Mouse (Mus musculus): ENCODE data around the gene Pdss2.

The Pdss2 gene

DNA sequence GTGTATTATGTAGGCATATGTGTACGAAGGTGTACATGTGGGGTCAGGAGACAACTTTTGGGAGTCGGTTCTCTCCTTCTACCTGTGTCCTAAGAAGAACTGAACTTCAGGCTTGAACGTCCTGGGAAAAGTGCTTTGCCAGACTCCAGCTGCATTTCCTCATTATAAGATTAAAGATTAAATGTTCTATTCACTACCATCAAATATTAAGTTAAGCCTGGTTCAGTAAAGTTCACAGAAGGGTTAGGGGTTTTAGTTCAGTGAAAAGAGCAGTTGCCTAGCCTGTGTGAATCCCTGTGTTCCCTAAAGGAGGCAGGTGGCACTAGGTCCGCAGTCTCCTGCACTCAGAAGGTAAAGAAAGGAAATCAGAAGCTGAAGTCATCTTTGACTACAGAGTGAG lies 213.0 kb downstream of the Pdss2 start:
- no peak for DNase-seq (ENCODE audit: low read depth, low spot score)

- no peak for DNase-seq (ENCODE audit: low read depth, low spot score)
Observed at GRCm38 (mm10) chr10:43435757-43436156, 214.5 kb downstream of the Pdss2 start.

- no peak for DNase-seq (ENCODE audit: low read depth, low spot score)
Observed at GRCm38 (mm10) chr10:43439492-43439941, 218.2 kb downstream of the Pdss2 start.

GRCm38 (mm10) chr10:43440050-43440449 lies 218.8 kb downstream of the Pdss2 start:
- DNase-seq (ENCODE audit: low read depth, low spot score), result no peak

GRCm38 (mm10) chr10:43440981-43441740 lies 219.9 kb downstream of the Pdss2 start:
- DNase-seq (ENCODE audit: low read depth, low spot score), result peak; percentile 55

- no peak for DNase-seq (ENCODE audit: low read depth, low spot score)
Observed at GRCm38 (mm10) chr10:43448656-43449055, 227.4 kb downstream of the Pdss2 start.

GRCm38 (mm10) chr10:43451848-43452662 lies 230.8 kb downstream of the Pdss2 start:
- DNase-seq (ENCODE audit: low read depth, low spot score), result peak; percentile 47

DNA sequence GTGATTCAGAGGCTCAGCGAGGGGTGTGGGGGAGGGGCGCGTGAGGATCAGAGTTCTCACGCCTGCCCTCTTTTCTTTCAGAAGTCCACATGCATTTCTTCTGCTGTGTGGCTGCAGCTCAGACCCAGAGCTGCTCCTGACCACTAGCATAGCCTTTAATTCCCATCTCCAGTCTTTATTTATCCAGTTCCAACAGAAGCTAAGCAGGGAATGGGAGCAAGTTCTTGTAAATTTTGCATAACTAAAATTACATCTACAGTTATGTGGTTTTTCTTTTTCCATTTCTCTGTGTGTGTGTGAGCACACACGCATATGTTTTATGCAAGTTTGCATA lies 231.3 kb downstream of the Pdss2 start:
- no peak for DNase-seq (ENCODE audit: low read depth, low spot score)

DNA sequence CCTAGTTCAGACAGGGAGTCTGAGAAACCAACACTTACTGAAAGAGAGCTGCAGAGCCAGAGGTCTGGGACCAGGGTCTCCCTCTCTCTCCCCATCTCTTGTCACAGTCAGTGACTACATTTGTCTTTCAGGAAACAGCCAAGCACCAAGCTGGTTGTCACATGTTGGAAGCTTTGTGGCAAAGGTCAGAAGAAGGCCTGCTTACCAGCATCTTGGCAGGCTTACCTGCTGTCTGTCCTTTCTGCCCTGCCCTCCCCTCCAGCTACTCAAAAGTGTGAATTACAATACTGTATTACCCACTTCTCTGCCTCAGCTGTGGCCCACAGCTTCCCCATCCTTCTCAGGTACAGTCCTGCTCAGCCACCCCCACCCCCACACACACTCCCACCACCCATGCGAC lies 232.9 kb downstream of the Pdss2 start:
- DNase-seq (ENCODE audit: low read depth, low spot score), result no peak

- DNase-seq (ENCODE audit: low read depth, low spot score), result no peak
Observed at GRCm38 (mm10) chr10:43454671-43455070, 233.4 kb downstream of the Pdss2 start.

DNA sequence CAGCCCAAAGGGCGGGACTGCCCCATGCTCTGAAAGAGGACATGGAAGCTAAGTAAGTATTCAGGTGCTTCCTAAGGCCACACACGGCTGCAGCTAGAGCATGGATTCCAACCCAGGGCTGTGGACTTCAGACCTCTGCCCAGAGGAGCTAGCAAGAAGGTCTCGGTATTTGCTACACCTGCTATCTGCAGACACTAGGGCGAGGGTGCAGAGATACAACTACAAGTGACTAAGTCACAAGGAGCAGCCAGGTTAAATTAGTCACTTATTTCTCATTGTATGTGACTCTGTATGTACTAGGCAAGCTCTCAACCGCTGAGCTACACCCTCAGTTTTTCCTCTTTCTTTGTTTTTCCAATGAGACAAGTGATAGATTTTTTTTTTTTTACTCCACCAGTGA lies 241.5 kb downstream of the Pdss2 start:
- DNase-seq (ENCODE audit: low read depth, low spot score), result no peak

DNA sequence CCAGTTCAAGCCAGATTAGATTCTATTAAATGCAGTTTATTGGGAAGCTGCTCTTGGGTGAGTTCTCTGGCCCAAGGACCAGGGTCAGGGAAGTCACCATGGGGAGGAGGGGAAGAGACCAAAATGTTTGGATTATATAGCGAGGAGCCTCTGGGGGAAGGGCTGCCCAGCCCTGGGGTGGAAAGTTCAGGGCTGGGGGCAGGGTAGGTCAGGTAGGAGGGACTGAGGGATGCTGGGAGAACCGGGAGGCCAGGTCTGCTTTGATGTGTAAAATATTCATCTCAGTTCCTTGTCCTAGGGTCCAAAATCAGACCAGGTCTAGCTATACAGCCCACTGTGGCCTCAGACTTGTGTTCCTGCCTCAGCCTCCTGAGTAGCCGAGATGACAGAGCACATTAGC lies 241.9 kb downstream of the Pdss2 start:
- DNase-seq (ENCODE audit: low read depth, low spot score), result no peak

DNA sequence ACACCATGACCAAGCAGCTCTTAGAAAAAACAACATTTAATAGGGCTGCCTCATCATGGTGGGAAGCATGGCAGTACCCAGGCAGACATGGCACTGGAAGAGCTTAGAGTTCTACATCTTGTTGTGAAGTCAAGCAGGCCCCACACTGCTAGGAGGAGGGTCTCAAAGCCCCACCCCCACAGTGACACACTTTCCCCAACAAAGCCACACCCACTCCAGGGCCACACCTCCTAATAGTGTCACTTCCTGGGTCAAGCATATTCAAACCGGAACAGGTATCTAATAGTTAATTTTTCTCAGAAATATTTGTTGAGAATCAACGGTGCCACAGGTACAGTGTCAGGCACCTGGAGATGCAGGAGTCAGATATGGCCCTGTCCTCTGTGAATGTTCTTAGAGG lies 244.9 kb downstream of the Pdss2 start:
- no peak for DNase-seq (ENCODE audit: low read depth, low spot score)

GRCm38 (mm10) chr10:43467659-43468058 lies 246.4 kb downstream of the Pdss2 start:
- no peak for DNase-seq (ENCODE audit: low read depth, low spot score)

DNA sequence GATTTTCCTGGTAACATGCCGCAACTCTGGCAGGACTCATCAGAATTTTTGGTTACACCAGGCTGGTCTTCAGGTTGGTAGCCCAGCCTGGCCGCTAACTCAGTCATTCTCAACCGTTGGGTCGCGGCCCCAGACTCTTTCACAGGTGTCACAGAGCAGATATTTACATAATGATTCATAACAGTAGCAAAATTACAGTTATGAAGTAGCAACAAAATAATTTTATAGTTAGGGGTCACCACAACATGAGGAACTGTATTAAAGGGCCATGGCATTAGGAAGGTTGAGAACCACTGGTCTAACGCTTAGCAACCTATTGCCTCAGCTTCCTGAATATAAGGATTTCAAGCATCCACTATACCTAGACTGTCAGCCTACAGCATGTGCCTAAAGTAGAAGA lies 247.0 kb downstream of the Pdss2 start:
- no peak for DNase-seq (ENCODE audit: low read depth, low spot score)

DNA sequence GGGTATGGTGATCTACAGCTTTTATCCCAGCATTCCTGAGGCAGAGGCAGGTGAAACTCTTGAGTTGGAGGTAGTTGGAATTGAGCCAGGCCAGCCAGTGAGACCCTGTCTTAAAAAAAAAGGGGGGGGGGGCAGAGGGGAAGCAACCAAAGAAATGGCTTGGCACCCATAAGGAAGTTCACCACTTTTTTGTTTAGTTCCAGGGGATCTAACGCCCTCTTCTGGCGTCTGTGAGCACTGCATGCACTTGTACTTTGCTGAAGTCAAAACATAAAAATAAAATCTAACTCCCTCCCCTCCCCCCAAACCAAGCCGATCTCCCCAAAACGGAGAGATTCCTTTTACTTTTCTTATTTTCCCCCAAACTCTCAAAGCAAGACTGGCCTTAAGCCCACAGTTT lies 254.1 kb downstream of the Pdss2 start:
- DNase-seq (ENCODE audit: low read depth, low spot score), result peak; percentile 19

- DNase-seq (ENCODE audit: low read depth, low spot score), result no peak
Observed at GRCm38 (mm10) chr10:43477459-43477858, 256.2 kb downstream of the Pdss2 start.

DNA sequence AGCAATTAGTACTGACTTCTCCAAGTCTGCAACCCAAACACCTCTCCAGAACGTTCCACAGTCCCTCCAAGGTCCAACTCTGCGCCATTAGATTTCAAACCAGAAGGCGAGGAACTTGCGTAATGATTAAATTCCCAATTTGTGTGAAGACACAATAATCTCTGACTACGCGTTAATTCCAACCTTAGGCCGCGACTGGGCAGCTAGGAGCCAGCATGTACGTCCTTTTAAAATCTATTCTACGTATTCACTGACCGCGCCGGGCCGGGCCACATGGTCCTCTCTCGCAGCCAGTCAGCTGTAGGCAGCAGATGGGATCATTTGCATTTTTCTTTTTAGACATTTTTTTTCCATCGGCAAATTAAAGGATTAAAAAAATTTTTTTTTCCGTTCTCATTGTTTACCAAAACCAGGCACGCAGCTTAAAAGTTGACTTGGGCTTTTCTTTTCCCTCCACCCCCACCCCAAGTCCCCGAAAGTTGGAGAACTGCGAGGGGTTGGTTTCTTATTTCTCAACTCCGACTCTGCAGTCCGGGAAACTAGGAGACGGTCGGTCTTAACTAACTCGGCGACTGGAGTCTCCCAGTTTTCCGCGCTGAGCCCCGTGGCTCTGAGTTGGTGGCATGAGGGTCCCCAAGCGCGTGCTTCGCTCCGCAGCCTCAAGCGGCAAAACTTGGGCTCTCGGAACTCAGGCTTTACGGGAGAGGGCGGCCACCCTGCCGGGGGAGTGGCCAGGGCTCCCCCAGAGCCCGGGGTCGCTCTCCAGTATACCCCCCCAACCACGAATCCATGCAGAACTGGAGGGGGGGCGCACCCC lies 256.8 kb downstream of the Pdss2 start:
- DNase-seq (ENCODE audit: low read depth, low spot score), result peak; percentile 38

DNA sequence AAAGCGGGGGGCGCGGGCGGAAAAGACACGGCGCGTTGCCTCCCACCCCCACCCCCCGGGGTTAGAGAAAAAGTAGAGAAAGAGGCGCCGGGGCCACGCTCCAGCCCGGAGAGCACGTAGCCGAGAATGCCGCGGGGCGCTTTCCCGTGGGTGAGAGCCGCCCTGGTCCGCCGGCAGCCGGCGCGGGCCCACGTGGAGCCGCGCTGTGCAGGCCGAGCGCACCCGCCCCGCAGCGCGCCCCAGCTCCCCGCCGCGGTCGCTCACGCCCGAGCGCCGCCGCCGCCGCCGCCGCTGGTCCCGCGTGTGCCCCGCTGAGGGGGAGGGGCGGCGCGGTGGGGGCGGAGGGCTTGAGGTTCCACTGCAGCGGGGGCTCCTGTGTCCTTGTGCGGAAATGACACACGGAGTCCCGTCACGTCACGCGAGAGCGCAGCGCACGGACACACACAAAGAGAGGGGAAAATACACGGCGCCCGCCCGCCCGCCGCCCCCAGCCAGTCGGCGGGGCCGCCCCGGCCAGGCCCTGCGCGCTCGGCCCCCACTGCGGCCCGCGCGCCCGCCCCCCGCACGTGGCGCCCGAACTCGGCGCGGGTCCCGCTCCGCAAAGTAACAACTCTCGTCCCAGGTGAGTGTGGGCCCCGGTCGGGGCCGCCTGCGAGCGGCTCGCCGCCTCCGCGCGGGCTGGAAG lies 257.6 kb downstream of the Pdss2 start, which contains the start of gene Bend3:
Bend3 (plus strand) TSS at position 81 of the 685 bp plus-strand sequence.
- DNase-seq (ENCODE audit: low read depth, low spot score), result no peak

GRCm38 (mm10) chr10:43479436-43480157 lies 258.3 kb downstream of the Pdss2 start:
- peak; percentile 85 for DNase-seq (ENCODE audit: low read depth, low spot score)

Measured in skeletal muscle tissue, adult 2 months (tissue).